Mouse (Mus musculus): Measurements from ENCODE around the gene Dmd. TPM values are rescaled to one million over a fixed set of nuclear protein-coding genes. Genes with fewer than 3 reads are reported as not detected.
"Not testable (repeated sequence)": the region's sequence is repeated elsewhere in the genome, so short reads cannot be mapped to it uniquely, and the experiment has no call there.

The Dmd gene
- polyA plus RNA-seq, 1 experiment = 5.6 TPM

DNA sequence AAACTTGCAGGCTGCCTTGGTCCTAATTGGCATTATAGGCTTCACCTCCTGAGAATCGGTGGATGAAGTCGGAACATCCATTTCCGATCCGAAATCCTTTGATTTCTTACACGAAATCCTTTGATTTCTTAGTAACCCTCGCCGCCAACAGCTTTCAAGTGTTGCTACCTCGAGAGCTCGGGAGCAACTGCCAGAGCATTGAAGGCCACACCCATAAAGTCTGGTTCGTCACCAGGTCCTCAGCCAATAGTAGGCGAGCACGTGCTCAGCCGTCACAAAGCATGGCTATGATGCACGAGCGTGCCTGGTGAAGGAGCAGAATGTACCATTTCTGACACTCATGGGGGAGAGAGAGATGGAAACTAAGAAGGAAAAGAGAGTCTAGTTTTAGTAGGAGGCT is 538.9 kb downstream of the Dmd start, which contains the start of gene Tsga8:
Gene Tsga8, minus strand, starts transcription at position 327 of the 400 bp plus-strand sequence.
- Histone ChIP-seq H3K4me3 (replicated peaks; ENCODE audit: control insufficient read depth, low read depth, low read length) (no peak within 1 kb of the TSS), H3K4me1 (ENCODE audit: control insufficient read depth, insufficient read depth, low read length) (no peaks in the 10 kb centered on the region), H3K27ac (ENCODE audit: control insufficient read depth, insufficient read depth, low read depth, low read length, poor library complexity) (no peak within 1 kb of the TSS)
- WGBS = 86% methylated on average over 15 of the region's 15 CpGs
- TF ChIP-seq POLR2A (IDR thresholded peaks at IDR 0.05; ENCODE audit: borderline replicate concordance, control insufficient read depth, low read depth, low read length) (no peak), CTCF (IDR thresholded peaks at IDR 0.05; ENCODE audit: control insufficient read depth, insufficient read depth, low read length) (no peak)

GRCm38 (mm10) chrX:83674998-83675397 is 726.3 kb downstream of the Dmd start:
- WGBS = 41% methylated on average over 1 of the region's 1 CpGs
- no peak for TF ChIP-seq CTCF (IDR thresholded peaks at IDR 0.05; ENCODE audit: control insufficient read depth, insufficient read depth, low read length)
- no peak for TF ChIP-seq POLR2A (IDR thresholded peaks at IDR 0.05; ENCODE audit: borderline replicate concordance, control insufficient read depth, low read depth, low read length)
- Histone ChIP-seq H3K4me3 (replicated peaks; ENCODE audit: control insufficient read depth, low read depth, low read length) (no peak overlapping the region), H3K27ac (ENCODE audit: control insufficient read depth, insufficient read depth, low read depth, low read length, poor library complexity) (no peak overlapping the region), H3K4me1 (ENCODE audit: control insufficient read depth, insufficient read depth, low read length) (no peaks in the 10 kb centered on the region)

DNA sequence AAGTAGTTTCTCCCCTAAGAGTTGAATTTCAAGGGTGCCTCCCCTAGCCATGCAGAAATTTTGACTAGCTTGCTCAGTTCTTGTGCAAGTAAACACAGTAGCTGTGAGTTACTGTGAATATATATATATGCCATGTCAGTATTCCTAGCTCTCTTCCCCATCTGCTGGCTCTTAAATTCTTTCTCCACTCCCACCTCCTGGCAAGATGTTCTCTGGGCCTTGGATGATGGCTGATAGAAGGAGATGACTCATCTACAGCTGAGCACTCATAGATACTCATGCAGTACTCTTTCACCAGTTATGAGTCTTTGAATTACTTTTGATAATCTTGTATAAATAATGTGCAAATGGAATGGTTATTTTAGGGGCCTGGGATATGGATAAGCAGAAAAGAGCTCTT is 737.9 kb downstream of the Dmd start:
- no peak overlapping the region for H3K4me3 ChIP-seq (replicated peaks; ENCODE audit: control insufficient read depth, low read depth, low read length)
- TF ChIP-seq CTCF (IDR thresholded peaks at IDR 0.05; ENCODE audit: control insufficient read depth, insufficient read depth, low read length) (no peak), POLR2A (IDR thresholded peaks at IDR 0.05; ENCODE audit: borderline replicate concordance, control insufficient read depth, low read depth, low read length) (no peak)
- H3K4me1 ChIP-seq (ENCODE audit: control insufficient read depth, insufficient read depth, low read length) = no peaks in the 10 kb centered on the region
- H3K27ac ChIP-seq (ENCODE audit: control insufficient read depth, insufficient read depth, low read depth, low read length, poor library complexity) = no peak overlapping the region

GRCm38 (mm10) chrX:83740533-83740932 is 791.9 kb downstream of the Dmd start:
- 8% methylated on average over 1 of the region's 1 CpGs for WGBS
- no peak for TF ChIP-seq POLR2A (IDR thresholded peaks at IDR 0.05; ENCODE audit: borderline replicate concordance, control insufficient read depth, low read depth, low read length)
- TF ChIP-seq CTCF (IDR thresholded peaks at IDR 0.05; ENCODE audit: control insufficient read depth, insufficient read depth, low read length) = no peak
- Histone ChIP-seq H3K4me3 (replicated peaks; ENCODE audit: control insufficient read depth, low read depth, low read length) (no peak overlapping the region), H3K27ac (ENCODE audit: control insufficient read depth, insufficient read depth, low read depth, low read length, poor library complexity) (no peak overlapping the region), H3K4me1 (ENCODE audit: control insufficient read depth, insufficient read depth, low read length) (no peaks in the 10 kb centered on the region)

- no peak overlapping the region for H3K4me3 ChIP-seq (replicated peaks; ENCODE audit: control insufficient read depth, low read depth, low read length)
- no peak for TF ChIP-seq POLR2A (IDR thresholded peaks at IDR 0.05; ENCODE audit: borderline replicate concordance, control insufficient read depth, low read depth, low read length)
- no peak for TF ChIP-seq CTCF (IDR thresholded peaks at IDR 0.05; ENCODE audit: control insufficient read depth, insufficient read depth, low read length)
- no peaks in the 10 kb centered on the region for H3K4me1 ChIP-seq (ENCODE audit: control insufficient read depth, insufficient read depth, low read length)
- no peak overlapping the region for H3K27ac ChIP-seq (ENCODE audit: control insufficient read depth, insufficient read depth, low read depth, low read length, poor library complexity)
- 66% methylated on average over 4 of the region's 4 CpGs for WGBS
Measured at GRCm38 (mm10) chrX:83746301-83747008, 797.8 kb downstream of the Dmd start.

DNA sequence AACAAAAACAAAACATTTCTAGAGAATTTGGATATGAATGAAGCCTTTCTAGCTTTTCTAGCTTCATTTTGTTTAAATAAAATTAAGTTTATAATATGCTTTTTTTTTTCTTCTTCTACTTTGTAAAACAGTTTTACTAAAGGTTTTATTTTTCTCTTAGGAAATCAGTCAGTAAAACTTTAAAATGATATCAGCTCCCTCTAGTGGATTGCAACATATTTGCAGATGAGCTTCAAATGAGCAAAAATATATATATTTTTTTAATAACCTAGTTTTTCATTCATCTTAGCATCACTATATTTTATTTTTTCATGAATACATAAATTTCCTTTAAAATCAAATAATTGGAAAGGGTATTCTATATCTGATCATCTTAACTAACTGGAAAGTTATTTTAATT is 838.7 kb downstream of the Dmd start:
- Histone ChIP-seq H3K4me3 (replicated peaks; ENCODE audit: control insufficient read depth, low read depth, low read length) (no peak overlapping the region), H3K4me1 (ENCODE audit: control insufficient read depth, insufficient read depth, low read length) (no peaks in the 10 kb centered on the region), H3K27ac (ENCODE audit: control insufficient read depth, insufficient read depth, low read depth, low read length, poor library complexity) (no peak overlapping the region)
- TF ChIP-seq CTCF (IDR thresholded peaks at IDR 0.05; ENCODE audit: control insufficient read depth, insufficient read depth, low read length) (no peak), POLR2A (IDR thresholded peaks at IDR 0.05; ENCODE audit: borderline replicate concordance, control insufficient read depth, low read depth, low read length) (no peak)

- not testable (repeated sequence) for H3K4me1 ChIP-seq (ENCODE audit: control insufficient read depth, insufficient read depth, low read length); H3K27ac ChIP-seq (ENCODE audit: control insufficient read depth, insufficient read depth, low read depth, low read length, poor library complexity); H3K4me3 ChIP-seq (replicated peaks; ENCODE audit: control insufficient read depth, low read depth, low read length)
- WGBS = 18% methylated on average over 9 of the region's 9 CpGs
Measured at GRCm38 (mm10) chrX:83867469-83867868, 918.8 kb downstream of the Dmd start.

DNA sequence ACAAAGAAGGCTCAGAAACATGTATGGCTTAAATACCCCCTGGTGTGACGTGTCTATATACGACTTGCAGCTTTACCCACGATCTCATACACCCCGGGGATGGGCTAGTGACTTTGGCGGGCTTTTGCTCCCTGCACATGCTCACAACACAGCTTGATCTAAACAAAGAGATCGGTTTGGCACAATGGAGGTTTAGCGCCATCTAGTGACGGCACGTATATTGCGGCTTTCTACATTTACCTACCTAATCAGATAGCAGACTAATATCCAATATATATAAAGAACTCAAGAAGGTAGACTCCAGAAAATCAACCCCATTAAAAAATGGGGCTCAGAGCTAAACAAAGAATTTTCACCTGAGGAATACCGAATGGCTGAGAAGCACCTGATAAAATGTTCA is 926.7 kb downstream of the Dmd start:
- H3K4me3 ChIP-seq (replicated peaks; ENCODE audit: control insufficient read depth, low read depth, low read length); H3K27ac ChIP-seq (ENCODE audit: control insufficient read depth, insufficient read depth, low read depth, low read length, poor library complexity); H3K4me1 ChIP-seq (ENCODE audit: control insufficient read depth, insufficient read depth, low read length): not testable (repeated sequence)
- 82% methylated on average over 11 of the region's 11 CpGs for WGBS

DNA sequence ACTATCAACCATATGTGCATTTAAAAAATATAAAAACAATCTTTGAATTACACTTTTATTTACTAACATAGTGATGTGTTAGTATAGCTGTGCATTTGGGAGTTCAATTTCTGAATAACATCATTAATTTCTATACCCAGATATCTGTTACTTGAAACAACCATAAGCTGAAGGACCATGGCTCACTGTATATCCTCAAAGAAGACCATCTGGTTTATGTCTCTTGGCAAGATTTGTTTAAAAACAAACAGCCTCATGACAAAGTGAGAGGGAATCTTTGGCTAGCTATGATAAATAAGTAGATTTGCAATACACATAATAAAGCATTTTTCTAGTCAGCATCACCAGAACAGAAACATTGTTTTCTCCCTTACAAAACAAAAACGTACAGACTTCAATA is 1027.2 kb downstream of the Dmd start:
- no peak overlapping the region for H3K4me3 ChIP-seq (replicated peaks; ENCODE audit: control insufficient read depth, low read depth, low read length)
- H3K4me1 ChIP-seq (ENCODE audit: control insufficient read depth, insufficient read depth, low read length) = no peaks in the 10 kb centered on the region
- no peak overlapping the region for H3K27ac ChIP-seq (ENCODE audit: control insufficient read depth, insufficient read depth, low read depth, low read length, poor library complexity)
- 36% methylated on average over 1 of the region's 1 CpGs for WGBS
- no peak for TF ChIP-seq CTCF (IDR thresholded peaks at IDR 0.05; ENCODE audit: control insufficient read depth, insufficient read depth, low read length)
- no peak for TF ChIP-seq POLR2A (IDR thresholded peaks at IDR 0.05; ENCODE audit: borderline replicate concordance, control insufficient read depth, low read depth, low read length)

All from bone marrow, adult 2 months (tissue).